Mouse (Mus musculus): ENCODE data around the gene Olfr1151. TPM values are rescaled to one million over a fixed set of nuclear protein-coding genes. Genes with fewer than 3 reads are reported as not detected.

Olfr1151 gene
- total RNA-seq (2021), result not detected
- long read RNA-seq, experiment 1, result 0 reads
- long read RNA-seq, experiment 2, result 0 reads

DNA sequence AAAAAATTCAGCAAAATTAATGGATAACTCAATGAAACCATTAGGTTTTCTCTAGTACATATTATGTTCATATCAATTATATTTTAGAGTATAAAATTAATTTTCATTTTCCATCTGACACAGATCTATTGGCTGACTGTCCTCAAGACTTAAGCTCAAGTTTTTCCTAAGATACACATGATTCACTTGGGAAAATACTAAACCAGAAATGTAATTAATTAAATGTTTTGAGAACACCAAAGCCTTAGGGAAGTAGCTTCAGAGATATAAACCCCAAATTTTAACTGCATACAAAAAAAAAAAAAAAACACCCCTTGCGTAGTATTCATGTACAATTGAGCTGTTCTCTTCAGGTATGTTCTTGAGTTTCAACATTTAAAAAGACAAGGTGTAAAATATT, at the start of gene Olfr1151:
TSS of gene Olfr1151 (plus strand) at position 301 of the 400 bp plus-strand sequence.
- no peak for DNase-seq

DNA sequence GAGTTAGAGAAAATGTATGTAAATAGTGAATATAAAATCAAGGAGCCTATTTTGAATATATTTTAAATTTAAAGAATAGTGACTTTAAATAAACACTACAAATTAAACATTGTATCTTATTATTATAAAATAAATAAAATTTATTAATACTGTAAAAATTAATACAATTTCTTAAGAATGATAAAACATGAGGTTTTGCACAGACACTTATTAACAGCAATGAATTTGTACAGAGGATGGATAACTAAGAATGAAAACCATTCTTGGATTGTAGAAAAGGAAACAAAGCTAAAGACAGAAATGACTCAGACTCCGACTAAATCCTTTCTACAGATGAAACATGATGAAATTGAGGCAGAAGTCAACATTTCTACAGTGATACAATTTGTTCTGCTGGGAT, 46.1 kb upstream of the Olfr1151 start, which contains the start of gene Olfr1145:
TSS of gene Olfr1145 (plus strand) at position 301 of the 400 bp plus-strand sequence.
- no peak for DNase-seq

DNA sequence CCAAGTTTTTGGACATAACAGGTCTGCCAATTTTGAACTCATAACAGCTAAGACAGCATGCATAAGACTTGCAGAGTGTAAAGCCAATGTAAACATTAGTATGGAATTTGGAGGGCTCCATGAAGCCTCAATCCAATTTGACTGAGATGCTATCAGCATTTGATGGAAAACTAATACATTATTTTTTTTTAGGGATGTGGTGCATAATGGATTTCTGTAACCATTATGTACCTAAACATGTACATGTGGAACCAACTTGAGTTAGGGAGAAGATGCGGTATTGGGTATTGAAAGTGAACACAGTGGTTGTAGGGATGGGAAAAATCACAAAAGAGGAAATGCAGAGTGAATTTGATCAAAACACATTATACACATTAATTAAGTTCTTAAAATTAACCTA, 25.4 kb upstream of the Olfr1151 start, which contains the start of gene Olfr1148:
TSS of gene Olfr1148 (plus strand) at position 301 of the 400 bp plus-strand sequence.
- DNase-seq, result no peak

DNA sequence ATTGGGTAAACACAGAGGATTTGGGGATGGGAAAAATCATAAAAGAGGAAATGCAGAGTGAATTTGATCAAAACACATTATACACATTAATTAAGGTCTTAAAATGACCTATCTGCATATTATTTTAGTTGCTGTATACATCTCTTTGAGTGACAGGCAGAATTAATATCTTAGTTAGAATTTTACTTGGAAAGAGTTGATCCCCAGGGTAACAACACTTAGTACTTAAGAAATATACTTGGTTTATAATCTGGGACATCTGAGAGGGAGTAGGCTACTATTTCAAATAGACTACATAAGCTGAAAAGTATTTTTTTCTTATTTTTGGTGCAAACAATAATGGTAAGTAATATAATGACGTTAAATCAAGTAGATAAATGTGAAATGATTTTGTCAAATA, 12.0 kb upstream of the Olfr1151 start, which contains the start of gene Olfr1150-ps1:
TSS of gene Olfr1150-ps1 (plus strand) at position 301 of the 400 bp plus-strand sequence.
- no peak for DNase-seq

DNA sequence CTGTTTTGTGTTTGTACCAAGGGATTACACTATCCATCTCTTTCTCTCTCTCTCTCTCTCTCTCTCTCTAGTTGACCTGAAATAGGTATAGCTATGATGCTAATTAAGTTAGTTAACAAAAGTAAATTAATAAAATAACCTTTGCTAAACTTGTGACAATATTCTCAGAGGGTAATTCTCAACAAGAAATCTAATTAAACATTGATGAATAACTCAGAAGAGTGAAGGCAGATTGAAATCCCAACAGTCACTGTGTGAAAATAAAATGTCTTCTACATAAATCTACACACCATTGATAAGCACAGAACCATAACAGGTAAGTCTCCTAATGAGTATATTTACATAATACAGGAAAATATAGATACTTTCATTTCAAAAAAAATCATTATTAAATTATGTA, 10.5 kb downstream of the Olfr1151 start, which contains the start of gene Olfr1152:
TSS of gene Olfr1152 (plus strand) at position 301 of the 400 bp plus-strand sequence.
- no peak for DNase-seq

DNA sequence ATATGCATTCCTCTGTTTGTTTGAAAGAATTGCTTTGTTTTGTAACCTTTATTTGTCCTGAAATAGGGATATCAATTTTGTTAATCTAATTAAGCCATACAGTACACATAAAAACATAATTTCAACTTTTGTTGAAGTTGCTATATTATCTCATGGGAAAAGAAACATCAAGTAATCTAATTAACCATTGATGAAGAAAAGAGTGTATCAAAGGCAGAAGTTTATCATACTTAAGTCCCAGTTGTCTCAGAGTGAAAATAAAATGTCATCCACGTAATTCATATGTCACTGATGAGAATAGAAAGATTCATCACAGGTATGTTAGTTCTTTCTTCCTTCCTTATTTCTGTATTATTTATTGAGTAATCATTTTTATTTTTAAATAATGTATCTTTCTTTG, 39.0 kb downstream of the Olfr1151 start, which contains the start of gene Olfr1153:
TSS of gene Olfr1153 (plus strand) at position 301 of the 400 bp plus-strand sequence.
- DNase-seq, result no peak

DNA sequence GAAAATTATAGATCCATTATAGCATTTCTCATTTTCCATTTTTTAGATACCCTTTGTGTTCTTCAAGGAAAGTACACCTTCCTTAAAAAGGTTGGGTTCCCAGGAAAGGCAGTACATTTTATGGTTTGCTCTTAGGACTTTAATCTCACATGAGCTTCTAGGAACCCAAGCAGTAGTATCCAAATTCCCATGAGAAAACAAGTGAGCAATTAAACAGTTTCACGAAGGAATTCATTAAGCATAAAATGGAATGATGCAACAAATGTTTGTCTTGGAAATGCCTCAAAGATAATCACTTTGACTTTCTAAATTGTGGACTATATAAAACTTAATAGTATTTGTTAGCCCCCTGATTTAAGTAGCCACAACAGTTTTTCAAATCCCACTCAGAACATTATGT, 49.4 kb downstream of the Olfr1151 start, which contains the start of gene Olfr1154:
TSS of gene Olfr1154 (minus strand) at position 101 of the 400 bp plus-strand sequence.
- DNase-seq, result no peak

Other genes with a start within 250 kb of the Olfr1151 start
- gene Olfr1130, start 249.7 kb upstream of the Olfr1151 start, total RNA-seq (2021), result not detected
- not detected for gene Olfr1131, start 228.8 kb upstream of the Olfr1151 start, total RNA-seq (2021)
- gene Olfr1132, start 218.3 kb upstream of the Olfr1151 start, total RNA-seq (2021), result not detected
- gene Olfr1133, start 208.5 kb upstream of the Olfr1151 start, total RNA-seq (2021), result not detected
- not detected for gene Olfr1134, start 197.4 kb upstream of the Olfr1151 start, total RNA-seq (2021)
- not detected for gene Olfr1135, start 182.2 kb upstream of the Olfr1151 start, total RNA-seq (2021)
- gene Olfr1136, start 161.9 kb upstream of the Olfr1151 start, total RNA-seq (2021), result not detected
- gene Olfr1137, start 142.7 kb upstream of the Olfr1151 start, total RNA-seq (2021), result not detected
- not detected for gene Olfr1138, start 115.9 kb upstream of the Olfr1151 start, total RNA-seq (2021)
- not detected for gene Olfr1140, start 112.1 kb upstream of the Olfr1151 start, total RNA-seq (2021)
- not detected for gene Olfr1141, start 101.9 kb upstream of the Olfr1151 start, total RNA-seq (2021)
- gene Olfr152, start 76.4 kb upstream of the Olfr1151 start, total RNA-seq (2021), result not detected
- gene Olfr1143, start 55.3 kb upstream of the Olfr1151 start, total RNA-seq (2021), result not detected
- not detected for gene Olfr1145, start 46.0 kb upstream of the Olfr1151 start, total RNA-seq (2021)
- gene Olfr1148, start 25.3 kb upstream of the Olfr1151 start, total RNA-seq (2021), result not detected
- not detected for gene Olfr1150-ps1, start 11.9 kb upstream of the Olfr1151 start, total RNA-seq (2021)
- gene Olfr1152, start 10.6 kb downstream of the Olfr1151 start, total RNA-seq (2021), result not detected
- gene Olfr1153, start 39.1 kb downstream of the Olfr1151 start, total RNA-seq (2021), result not detected
- not detected for gene Olfr1154, start 49.3 kb downstream of the Olfr1151 start, total RNA-seq (2021)
- not detected for gene Olfr1155, start 89.3 kb downstream of the Olfr1151 start, total RNA-seq (2021)
- gene Olfr1156, start 97.2 kb downstream of the Olfr1151 start, total RNA-seq (2021), result not detected
- not detected for gene Olfr1157, start 112.4 kb downstream of the Olfr1151 start, total RNA-seq (2021)
- gene Olfr74, start 118.8 kb downstream of the Olfr1151 start, total RNA-seq (2021), result not detected
- gene Olfr1158, start 134.3 kb downstream of the Olfr1151 start, total RNA-seq (2021), result not detected
- not detected for gene Olfr1160, start 152.4 kb downstream of the Olfr1151 start, total RNA-seq (2021)
- not detected for gene Olfr1161, start 166.9 kb downstream of the Olfr1151 start, total RNA-seq (2021)
- not detected for gene Olfr73, start 181.8 kb downstream of the Olfr1151 start, total RNA-seq (2021)
- not detected for gene Olfr1162, start 195.3 kb downstream of the Olfr1151 start, total RNA-seq (2021)
- not detected for gene Olfr1163, start 216.0 kb downstream of the Olfr1151 start, total RNA-seq (2021)
- not detected for gene Olfr1164, start 238.1 kb downstream of the Olfr1151 start, total RNA-seq (2021)